Mouse (Mus musculus) layer of hippocampus, postnatal 25 days (tissue): ENCODE measurements around the gene Fam126a. TPM values are rescaled to one million over a fixed set of nuclear protein-coding genes. Genes with fewer than 3 reads are reported as not detected.
"Not testable (repeated sequence)": the region's sequence is repeated elsewhere in the genome, so short reads cannot be mapped to it uniquely, and the experiment has no call there.

Source experiments
- DNase-seq, 2 experiments: peaks; one replicate each; pipeline ENCODE4 v3.0.0; 2022; ENCODE audit warnings: mixed read lengths in 2 of 2, low spot score in 1 of 2; ENCODE audit errors: extremely low spot score in 1 of 2
- total RNA-seq, 2 experiments: library from RNA; stranded (reverse); gene quantifications; 2 replicates each; pipeline ENCODE4 v1.2.3; 2021

The Fam126a gene
- total RNA-seq, 2 experiments from 2014 or later = 24.8 to 25.1 TPM

GRCm38 (mm10) chr5:23909256-23909655 is 121.2 kb downstream of the Fam126a start:
- DNase-seq = no peak

DNA sequence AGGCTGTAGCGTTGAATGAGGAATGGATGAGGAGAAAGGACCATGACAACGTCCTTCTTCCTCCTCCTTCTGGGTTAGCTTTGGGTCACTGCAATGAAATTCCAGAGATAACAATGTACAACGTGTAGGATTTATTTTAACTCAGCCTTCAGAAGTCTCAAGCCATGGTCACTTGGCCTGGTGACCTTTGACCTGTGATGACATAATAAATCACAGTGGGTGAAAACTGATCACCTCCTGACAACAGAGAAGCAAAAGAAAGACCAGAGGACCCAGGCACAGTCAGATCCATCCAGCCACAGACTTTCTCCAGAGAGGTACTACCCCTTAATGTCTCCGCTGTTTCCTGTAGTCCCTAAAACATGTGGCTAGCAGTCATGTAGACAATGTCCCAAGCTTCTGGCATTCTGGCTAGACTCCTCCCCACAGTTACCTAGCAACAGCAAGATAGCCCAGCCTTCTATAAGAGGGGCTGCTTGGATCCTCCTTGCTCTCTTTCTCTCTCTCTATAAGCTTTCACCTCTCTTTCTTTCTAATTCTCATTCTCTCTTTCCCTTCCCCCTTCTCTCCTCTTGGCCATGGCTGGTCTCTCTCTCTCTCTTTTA is 121.9 kb downstream of the Fam126a start:
- no peak for DNase-seq

DNA sequence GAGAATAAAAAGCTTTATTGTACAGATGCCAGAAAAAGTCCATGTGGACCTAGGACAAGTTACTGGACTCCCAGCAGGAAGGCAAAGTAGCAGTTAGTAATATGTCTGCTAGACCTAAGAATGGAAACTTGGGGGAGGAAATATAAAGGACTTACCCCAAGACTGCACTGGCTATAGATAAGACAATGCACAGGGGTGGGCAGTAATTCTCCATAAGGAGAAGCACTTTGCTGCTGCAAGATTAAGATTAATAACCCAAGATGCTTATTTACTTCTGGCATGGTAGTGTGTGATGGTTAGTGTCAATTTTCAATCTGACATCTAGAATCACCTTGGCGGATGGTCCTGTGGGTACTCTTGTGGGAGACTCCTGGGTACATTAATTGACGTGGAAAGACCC is 128.3 kb downstream of the Fam126a start:
- DNase-seq = no peak

- DNase-seq = no peak
Observed at GRCm38 (mm10) chr5:23900190-23900589, 130.3 kb downstream of the Fam126a start.

GRCm38 (mm10) chr5:23893864-23894771 is 136.4 kb downstream of the Fam126a start:
- peak in 1 of 2 experiments; percentile 20 for DNase-seq

- no peak for DNase-seq
Observed at GRCm38 (mm10) chr5:23893156-23893863, 137.2 kb downstream of the Fam126a start.

DNA sequence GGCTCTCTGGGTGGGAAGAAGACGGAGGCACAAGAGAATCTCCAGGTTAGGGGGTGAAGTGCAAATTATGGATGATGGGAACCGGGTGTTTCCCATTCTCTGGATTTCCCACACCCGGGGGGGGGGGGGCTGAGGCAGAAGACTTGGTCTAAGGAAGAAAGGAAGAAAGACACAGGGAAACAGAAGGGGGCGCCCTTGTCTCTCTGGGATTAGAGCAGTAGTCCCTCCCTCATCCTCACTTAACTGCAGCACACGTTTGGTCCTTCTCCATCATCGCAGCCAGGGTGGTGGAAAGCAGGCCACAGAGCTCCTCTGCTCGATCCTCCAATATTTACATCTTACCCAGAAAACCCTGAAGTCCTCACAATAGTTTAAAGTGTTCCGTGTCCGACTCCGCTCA is 139.8 kb downstream of the Fam126a start:
- peak; percentile 60 to 86 for DNase-seq

DNA sequence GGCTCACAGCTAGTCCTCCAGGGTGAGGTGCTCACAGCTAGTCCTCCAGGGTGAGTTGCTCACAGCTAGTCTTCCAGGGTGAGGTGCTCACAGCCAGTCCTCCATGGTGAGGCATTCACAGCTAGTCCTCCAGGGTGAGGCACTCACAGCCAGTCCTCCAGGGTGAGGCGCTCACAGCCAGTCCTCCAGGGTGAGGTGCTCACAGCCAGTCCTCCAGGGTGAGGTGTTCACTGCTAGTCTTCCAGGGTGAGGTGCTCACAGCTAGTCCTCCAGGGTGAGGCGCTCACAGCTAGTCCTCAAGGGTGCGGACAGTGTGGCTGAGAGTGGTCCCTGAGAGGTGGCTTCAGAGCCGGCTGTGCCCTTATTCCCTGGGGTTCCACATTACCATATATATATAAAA is 141.0 kb downstream of the Fam126a start:
- DNase-seq = no peak

DNA sequence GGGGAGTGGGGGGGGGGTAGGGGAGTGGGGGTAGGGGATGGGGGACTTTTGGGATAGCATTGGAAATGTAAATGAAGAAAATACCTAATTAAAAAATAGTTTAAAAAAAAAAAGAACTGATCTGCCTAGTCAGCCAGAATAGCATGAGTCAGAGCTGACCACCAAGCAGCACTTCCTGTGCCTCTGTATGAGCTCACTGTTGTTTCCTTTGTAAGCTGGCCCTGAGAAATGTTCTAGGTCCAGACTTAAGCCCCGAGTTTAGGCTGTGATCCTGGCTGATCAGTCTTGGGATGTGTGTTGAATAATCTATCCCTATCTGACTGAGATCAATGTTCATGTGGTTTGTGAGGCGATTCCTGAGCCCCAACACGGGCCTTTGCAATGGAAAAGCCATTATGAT is 143.4 kb downstream of the Fam126a start:
- no peak for DNase-seq

GRCm38 (mm10) chr5:23874457-23874856 is 156.0 kb downstream of the Fam126a start:
- no peak for DNase-seq

- DNase-seq = no peak
Observed at GRCm38 (mm10) chr5:23872586-23872985, 157.9 kb downstream of the Fam126a start.

DNA sequence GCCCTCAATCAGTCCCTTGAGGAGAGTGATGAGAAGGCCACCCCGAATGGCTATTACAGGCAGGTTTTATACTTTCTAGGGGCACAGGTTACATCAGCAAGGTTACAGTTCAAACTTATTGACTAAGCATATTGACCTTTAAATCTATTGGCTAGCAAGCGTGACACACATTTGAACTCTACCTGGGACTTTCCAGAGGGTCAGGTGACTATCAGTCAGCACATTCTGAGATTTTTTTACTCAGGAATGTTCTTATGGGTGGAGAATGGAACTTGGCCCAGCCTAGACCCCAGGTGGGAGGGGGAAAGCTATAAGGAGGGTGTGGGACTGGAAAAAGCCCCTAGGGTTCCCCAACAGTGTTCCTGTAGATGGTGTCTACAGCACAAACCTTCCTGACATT is 159.2 kb downstream of the Fam126a start:
- DNase-seq = not testable (repeated sequence)

GRCm38 (mm10) chr5:23865941-23866340 is 164.5 kb downstream of the Fam126a start:
- no peak for DNase-seq

Other genes with a start within 250 kb of the Fam126a start
- 10 to 100 TPM; 15.6 to 22.6 TPM for gene Pus7, start 247.0 kb downstream of the Fam126a start, total RNA-seq
- gene Rint1, start 243.0 kb downstream of the Fam126a start, total RNA-seq = 10 to 100 TPM; 21.7 to 25.3 TPM
- gene Tomm7, start 186.5 kb downstream of the Fam126a start, total RNA-seq = 10 to 100 TPM; 70.0 to 86.3 TPM
- gene Klhl7, start 69.9 kb upstream of the Fam126a start, total RNA-seq = 10 to 100 TPM; 92.7 to 94.8 TPM
- 10 to 100 TPM in 1 of 2 experiments, 1 to 10 TPM in 1; 9.9 to 12.0 TPM for gene Nupl2, start 134.3 kb upstream of the Fam126a start, total RNA-seq